In the genomic region with DNA sequence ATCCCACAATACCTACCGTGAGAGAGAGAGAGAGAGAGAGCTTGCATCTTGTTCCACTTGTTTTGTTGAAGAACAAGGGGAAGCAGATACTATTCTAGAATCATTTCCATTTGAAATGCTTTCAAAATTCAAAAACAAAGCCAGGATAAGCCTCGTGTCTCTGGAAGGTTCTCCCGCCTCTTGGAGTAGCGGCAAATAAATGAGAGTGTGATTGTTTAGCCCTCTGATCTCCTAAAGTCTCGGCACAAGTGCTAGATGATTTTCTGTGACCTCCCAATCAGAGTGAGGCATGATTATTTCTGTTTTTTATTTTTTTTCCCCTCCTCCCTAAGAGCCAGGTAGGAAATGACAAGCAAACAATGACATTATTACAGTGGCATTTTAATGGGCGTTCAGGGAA, we compare ENCODE assay signal across 17 mouse cellular contexts.
"Had no signal": no experiment of that assay in that cellular context is flagged by ENCODE, and none has a peak within 500 bp of the region (broad histone marks: within the 10 kb centered on the region; RNA-seq: fewer than 3 reads in every experiment).

No protein-coding gene starts in this region.

- H3K27ac ChIP-seq: midbrain, embryonic 12.5 days; neural tube, embryonic 13.5 days; neural tube, embryonic 15.5 days had no signal

- H3K4me3 ChIP-seq: midbrain, embryonic 12.5 days; myocyte; neural tube, embryonic 13.5 days; neural tube, embryonic 15.5 days had no signal

- H3K4me2 ChIP-seq: lung, embryonic 14.5 days; midbrain, embryonic 12.5 days; neural tube, embryonic 13.5 days; neural tube, embryonic 15.5 days had no signal

- H3K27me3 ChIP-seq: midbrain, embryonic 12.5 days; neural tube, embryonic 13.5 days; neural tube, embryonic 15.5 days had no signal

- H3K9ac ChIP-seq: lung, embryonic 14.5 days; midbrain, embryonic 12.5 days; neural tube, embryonic 13.5 days; neural tube, embryonic 15.5 days had no signal

- H3K36me3 ChIP-seq: midbrain, embryonic 12.5 days; neural tube, embryonic 13.5 days; neural tube, embryonic 15.5 days had no signal

- DNase-seq: lung, adult 18-20 months; lung, embryonic 14.5 days; lung, postnatal 10 days; lung, postnatal 4 days; retina, postnatal 1 day; right cerebral cortex, adult 18-20 months; right cerebral cortex, postnatal 25 days; right cerebral cortex, postnatal 4 days; spleen, adult 18-20 months; thymus, adult 18-20 months; thymus, postnatal 14 days; thymus, postnatal 36 days had no signal

- H3K9me3 ChIP-seq: midbrain, embryonic 12.5 days; neural tube, embryonic 13.5 days; neural tube, embryonic 15.5 days had no signal

- ATAC-seq: midbrain, embryonic 16.5 days had no signal
